Mouse (Mus musculus) hindbrain, embryonic 12.5 days (tissue): ENCODE results near the gene Gm5795. TPM values are rescaled to one million over a fixed set of nuclear protein-coding genes. Genes with fewer than 3 reads are reported as not detected.
A peak's percentile ranks its signal among the peaks of the same experiment; 100 is the strongest.
"Not testable (repeated sequence)": the region's sequence is repeated elsewhere in the genome, so short reads cannot be mapped to it uniquely, and the experiment has no call there.

ENCODE experiments used
- ATAC-seq: fragments of 200-750 bp; cut with Nextera tagmentation; 2 replicates; pipeline ENCODE4 v1.8.0; 2017; ENCODE audit warnings: moderate TSS enrichment; ENCODE audit not compliant: low FRiP score
- H3K27ac ChIP-seq: fragments of 300-500 bp; sonication (generic); 2 replicates; pipeline ENCODE4 v1.5.1; 2016; ENCODE audit warnings: mild to moderate bottlenecking
- H3K27me3 ChIP-seq: fragments of 300-500 bp; sonication (generic); 2 replicates; pipeline ENCODE4 v1.6.1; 2016; ENCODE audit warnings: mild to moderate bottlenecking
- H3K36me3 ChIP-seq: fragments of 300-500 bp; sonication (generic); 2 replicates; pipeline ENCODE4 v1.6.1; 2016; ENCODE audit warnings: mild to moderate bottlenecking
- H3K4me1 ChIP-seq: fragments of 300-500 bp; sonication (generic); 2 replicates; pipeline ENCODE4 v1.6.1; 2016
- H3K4me2 ChIP-seq: fragments of 300-500 bp; sonication (generic); replicated peaks from 2 replicates; pipeline ENCODE4 v1.6.1; 2016; ENCODE audit warnings: mild to moderate bottlenecking
- H3K4me3 ChIP-seq: fragments of 300-500 bp; sonication (generic); 2 replicates; pipeline ENCODE4 v1.5.1; 2016; ENCODE audit warnings: mild to moderate bottlenecking
- H3K9ac ChIP-seq: fragments of 300-500 bp; sonication (generic); 2 replicates; pipeline ENCODE4 v1.6.1; 2016; ENCODE audit warnings: mild to moderate bottlenecking, moderate library complexity
- H3K9me3 ChIP-seq: fragments of 300-500 bp; sonication (generic); replicated peaks from 2 replicates; pipeline ENCODE4 v1.6.1; 2016; ENCODE audit warnings: mild to moderate bottlenecking
- WGBS: fragments of 180-500 bp; shearing (Covaris S2); methylation state at CpG from one replicate; pipeline ENCODE4 v1.1.7; 2016; 5-methylcytosine and 5-hydroxymethylcytosine counted together
- polyA plus RNA-seq: library from polyadenylated mRNA; unstranded; fragments of >200 nt; fragmentation: Nextera tagmentation; extraction: Ambion mirVana; gene quantifications from 2 replicates; pipeline ENCODE4 v1.2.1, GENCODE M21; 2016

Gene Gm5795
- not detected in 2 replicates for polyA plus RNA-seq

- H3K36me3 ChIP-seq, H3K27ac ChIP-seq, H3K4me1 ChIP-seq, H3K4me2 ChIP-seq, ATAC-seq, H3K4me3 ChIP-seq, H3K9ac ChIP-seq, H3K9me3 ChIP-seq, H3K27me3 ChIP-seq: not testable (repeated sequence)
- no CpG with 5 or more reads among the region's 2 CpGs for WGBS
Measured at GRCm38 (mm10) chr14:3187955-3188354, at the start of gene Gm5795. Gene Gm5795, plus strand, starts transcription at chr14:3188255.

DNA sequence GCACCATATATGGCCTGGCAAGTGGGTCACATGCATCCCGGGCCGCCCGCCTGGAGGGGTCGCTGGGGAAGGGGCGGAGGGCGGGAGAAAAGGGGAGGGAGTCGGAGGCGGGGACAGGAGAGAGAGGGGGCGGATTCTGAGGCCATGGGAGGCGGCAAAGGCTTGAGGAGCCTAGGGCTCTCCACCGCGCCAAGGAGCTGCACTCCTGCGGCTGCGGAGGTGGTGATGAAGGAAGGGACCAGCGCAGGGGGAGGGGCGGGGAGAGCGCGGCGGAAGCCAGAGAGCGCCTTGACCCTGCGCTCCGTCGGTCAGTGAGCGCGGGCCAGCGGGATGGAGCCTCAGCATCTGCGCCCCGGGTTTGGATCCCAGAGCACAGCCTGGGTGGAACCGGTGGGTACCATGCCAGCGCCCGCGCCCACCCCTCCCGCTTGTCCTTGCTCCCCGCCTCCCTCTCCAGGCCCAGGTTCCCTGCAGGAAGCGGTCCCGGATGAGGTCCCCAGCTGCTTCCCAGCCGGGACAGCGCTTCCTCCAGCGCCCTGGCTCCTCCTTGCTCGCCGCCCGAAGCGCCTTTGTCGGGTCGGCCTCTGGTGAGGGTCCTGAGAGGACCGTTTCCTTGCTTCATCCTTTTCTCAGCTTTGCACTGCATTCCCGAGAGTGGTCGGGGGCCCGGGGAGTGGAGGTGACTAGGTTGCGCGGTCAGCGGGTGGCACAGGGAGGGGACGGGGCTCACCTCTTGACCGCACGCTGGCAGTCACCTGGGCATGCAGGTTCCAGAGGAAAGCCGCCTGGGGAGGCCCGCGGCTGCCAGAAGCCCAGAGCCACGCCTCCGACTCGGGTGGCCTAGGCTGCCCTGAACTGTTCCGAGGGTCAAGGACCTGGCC is 20.5 kb downstream of the Gm5795 start, which contains the start of gene D830030K20Rik:
D830030K20Rik (plus strand) TSS at position 217 of the 881 bp plus-strand sequence.
- H3K9me3 ChIP-seq, H3K4me1 ChIP-seq, H3K27ac ChIP-seq, H3K27me3 ChIP-seq, ATAC-seq, H3K36me3 ChIP-seq: not testable (repeated sequence)
- Histone ChIP-seq H3K9ac (peak within 1 kb of the TSS; percentile 54), H3K4me3 (peak within 1 kb of the TSS; percentile 50), H3K4me2 (peak within 1 kb of the TSS; percentile 77)
- under 1% methylated on average over 26 of the region's 62 CpGs for WGBS

GRCm38 (mm10) chr14:3209367-3209766 is 21.3 kb downstream of the Gm5795 start:
- H3K27me3 ChIP-seq, H3K9ac ChIP-seq, H3K9me3 ChIP-seq, H3K4me2 ChIP-seq, H3K36me3 ChIP-seq, H3K4me1 ChIP-seq, H3K27ac ChIP-seq, ATAC-seq, H3K4me3 ChIP-seq: not testable (repeated sequence)
- WGBS: 15% methylated on average over 9 of the region's 11 CpGs

Other genes starting within 250 kb of the Gm5795 start
- gene Gm2888, start 158.3 kb upstream of the Gm5795 start, polyA plus RNA-seq: not detected in 2 replicates
- 6.4 and 7.5 TPM in 2 replicates for gene Gm2897, start 139.0 kb upstream of the Gm5795 start, polyA plus RNA-seq
- gene Gm10340, start 54.3 kb upstream of the Gm5795 start, polyA plus RNA-seq: not detected in 2 replicates
- gene D830030K20Rik, start 20.2 kb downstream of the Gm5795 start, polyA plus RNA-seq: 16.2 and 17.8 TPM in 2 replicates
- not detected in 2 replicates for gene Gm2956, start 144.4 kb downstream of the Gm5795 start, polyA plus RNA-seq
- gene Gm10413, start 206.8 kb downstream of the Gm5795 start, polyA plus RNA-seq: not detected in 2 replicates
- gene Gm10409, start 224.4 kb downstream of the Gm5795 start, polyA plus RNA-seq: 3.9 and 5.7 TPM in 2 replicates
- 2.1 and 2.4 TPM in 2 replicates for gene Gm3005, start 239.8 kb downstream of the Gm5795 start, polyA plus RNA-seq